Mouse (Mus musculus): Measurements from ENCODE around the gene Dynlt1c. TPM values are rescaled to one million over a fixed set of nuclear protein-coding genes. Genes with fewer than 3 reads are reported as not detected.
"Not testable (repeated sequence)": the region's sequence is repeated elsewhere in the genome, so short reads cannot be mapped to it uniquely, and the experiment has no call there.

Dynlt1c gene
- total RNA-seq, 1 experiment from 2014 or later, result 2.6 TPM

DNA sequence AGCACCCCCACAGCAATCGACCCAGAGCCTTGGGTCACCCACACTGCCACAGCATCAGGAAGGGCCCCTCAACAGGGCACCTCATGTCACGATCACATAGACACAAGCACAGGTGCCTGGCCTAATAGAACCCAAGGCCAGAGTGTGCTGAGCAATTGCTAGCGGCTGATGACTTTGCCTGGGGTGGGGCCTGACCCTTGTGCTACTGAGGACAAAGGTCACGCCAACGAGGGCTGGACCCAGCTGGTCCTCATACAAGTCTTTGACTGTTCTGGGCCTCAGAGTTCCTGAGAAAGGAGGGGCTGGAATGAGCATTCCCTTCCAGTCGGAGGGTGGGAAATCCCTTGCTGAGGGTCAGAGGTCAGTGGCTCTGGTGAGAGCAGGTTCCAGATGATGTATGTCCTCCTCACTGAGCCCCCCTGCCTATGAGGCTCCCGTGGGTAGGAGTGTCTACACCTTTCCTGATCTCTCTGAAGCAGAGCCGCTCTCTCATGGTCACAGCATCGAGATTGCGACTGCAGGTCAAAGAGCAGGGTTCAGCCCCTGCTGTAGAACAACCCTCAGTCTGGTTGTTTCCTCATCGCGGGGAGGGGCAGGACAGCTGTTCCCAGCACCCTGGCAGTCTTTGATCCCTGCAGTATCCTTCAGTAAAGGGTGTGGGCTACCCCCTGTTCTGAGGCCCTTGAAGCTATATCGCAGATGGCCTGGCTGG, 16.4 kb downstream of the Dynlt1c start:
- ATAC-seq (replicated peaks; ENCODE audit: low read depth, poor library complexity, severe bottlenecking), result not testable (repeated sequence)

DNA sequence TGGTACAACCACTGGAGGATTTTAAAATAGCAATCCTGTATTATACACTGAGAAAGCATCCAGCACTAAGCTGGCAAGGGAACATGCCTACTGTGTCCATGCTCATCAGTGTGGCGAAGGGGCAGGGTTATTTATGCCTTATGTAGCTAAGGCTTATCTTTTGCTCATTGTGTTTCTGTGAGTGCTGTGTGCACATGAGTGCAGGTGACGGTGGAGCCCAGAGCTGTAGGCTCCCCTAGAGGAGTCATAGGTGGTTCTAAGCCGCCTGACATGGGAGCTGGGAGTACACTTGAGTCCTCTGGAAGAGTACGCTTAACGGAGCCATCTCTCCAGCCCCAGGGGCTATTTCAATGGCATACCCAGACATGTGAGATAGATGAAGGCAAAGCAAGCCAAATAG, 17.8 kb downstream of the Dynlt1c start:
- ATAC-seq (replicated peaks; ENCODE audit: low read depth, poor library complexity, severe bottlenecking), result not testable (repeated sequence)

DNA sequence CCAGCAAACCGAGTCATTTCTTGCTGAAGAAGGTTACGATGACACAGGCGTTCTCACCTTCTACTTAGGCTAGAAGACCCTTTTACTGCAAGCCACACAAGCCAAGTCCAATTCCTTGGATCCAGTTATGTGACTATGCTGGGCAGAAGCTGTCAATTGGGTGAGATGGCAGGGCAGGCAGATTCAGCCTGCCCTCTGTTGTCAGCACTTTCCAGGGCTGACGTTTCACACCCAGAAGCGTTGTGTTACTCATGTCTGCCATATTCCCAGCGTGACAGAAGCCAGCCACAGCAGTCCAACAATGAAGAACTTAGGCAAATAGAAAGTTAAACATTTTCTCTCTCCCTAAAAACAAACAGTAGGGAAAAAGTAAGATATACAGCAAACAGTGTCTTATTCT, 18.6 kb downstream of the Dynlt1c start:
- not testable (repeated sequence) for ATAC-seq (replicated peaks; ENCODE audit: low read depth, poor library complexity, severe bottlenecking)

DNA sequence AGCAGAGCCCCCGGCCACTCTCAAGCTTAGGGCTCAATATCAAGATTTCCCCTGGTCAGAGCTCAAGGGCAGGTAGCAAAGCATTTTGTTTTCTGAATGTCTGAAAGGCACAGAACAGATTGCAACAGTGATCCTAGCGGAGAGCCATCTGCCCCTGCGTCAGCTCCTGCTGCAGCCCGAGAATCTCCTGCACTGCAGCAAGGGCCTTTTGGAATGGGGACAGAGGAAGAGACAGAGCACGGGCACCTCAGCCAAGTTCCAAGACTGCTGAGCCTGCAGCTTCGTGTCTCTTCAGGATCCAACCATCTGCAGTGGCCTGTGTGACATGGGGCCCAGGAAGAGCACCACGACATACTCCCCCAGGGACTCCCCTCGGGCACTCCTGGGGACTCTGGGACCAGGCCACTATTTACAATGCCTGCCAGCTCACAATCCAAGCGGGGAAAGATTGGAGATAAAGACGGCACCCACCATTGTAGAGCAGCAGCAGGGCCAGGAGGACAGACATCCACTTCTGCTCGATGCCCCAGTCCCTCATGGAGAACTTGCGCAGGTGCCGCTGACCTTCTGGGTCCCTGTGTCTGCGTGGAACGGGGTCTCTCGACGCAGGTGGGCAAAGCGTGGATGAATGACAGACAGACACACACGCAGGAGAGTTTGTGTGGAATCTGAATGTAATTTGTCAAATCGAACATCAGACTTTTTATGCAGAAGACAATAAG, 19.4 kb downstream of the Dynlt1c start:
- ATAC-seq (replicated peaks; ENCODE audit: low read depth, poor library complexity, severe bottlenecking), result not testable (repeated sequence)

DNA sequence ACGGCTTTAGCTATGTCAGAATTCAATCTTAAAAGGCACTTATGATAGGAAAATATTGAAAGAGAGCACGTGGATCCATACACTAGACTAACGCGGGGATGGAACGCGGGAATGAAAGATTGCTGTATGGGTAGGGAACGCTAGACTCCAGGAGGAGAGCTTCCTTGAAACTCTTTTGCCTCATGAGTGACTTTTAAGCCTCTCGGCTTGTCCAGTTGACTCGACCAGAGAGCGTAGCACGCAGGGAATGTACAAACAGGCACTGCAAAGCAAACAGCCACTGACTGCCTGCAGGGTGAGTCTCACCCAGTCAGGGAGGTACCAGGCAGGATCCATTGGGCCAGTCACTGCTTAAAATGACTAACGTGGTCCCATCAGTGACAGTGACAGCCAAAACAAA, 20.5 kb downstream of the Dynlt1c start:
- not testable (repeated sequence) for ATAC-seq (replicated peaks; ENCODE audit: low read depth, poor library complexity, severe bottlenecking)

DNA sequence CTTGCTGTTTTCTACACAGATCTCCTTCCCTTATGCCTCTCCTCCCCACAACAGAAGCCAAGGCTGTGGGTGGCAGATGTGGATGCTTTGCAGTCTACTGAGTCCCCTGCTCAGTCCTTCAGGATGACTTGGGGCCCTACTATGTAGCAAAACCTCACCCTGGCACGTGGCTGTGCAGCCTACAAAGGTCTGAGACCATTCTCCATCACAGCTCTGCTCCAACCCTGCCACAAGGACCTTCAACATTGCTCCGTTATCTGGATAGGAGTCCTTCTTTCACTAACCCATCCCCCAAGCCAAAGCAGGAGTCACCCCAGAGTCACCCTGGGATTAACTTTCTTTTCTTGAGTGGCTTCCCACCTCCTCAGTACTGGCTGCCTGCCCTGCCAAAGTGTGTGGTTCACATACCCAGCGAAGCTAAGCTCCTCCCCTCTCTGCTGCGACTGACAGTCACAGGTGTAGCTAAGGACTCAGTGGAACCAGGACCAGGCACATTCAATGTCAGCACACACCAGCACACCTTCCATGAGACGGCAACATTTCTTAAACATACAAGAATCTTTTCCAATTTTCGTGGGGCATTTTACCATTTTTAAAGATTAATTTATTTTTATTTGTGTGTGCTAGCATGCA, 23.6 kb downstream of the Dynlt1c start:
- not testable (repeated sequence) for ATAC-seq (replicated peaks; ENCODE audit: low read depth, poor library complexity, severe bottlenecking)

DNA sequence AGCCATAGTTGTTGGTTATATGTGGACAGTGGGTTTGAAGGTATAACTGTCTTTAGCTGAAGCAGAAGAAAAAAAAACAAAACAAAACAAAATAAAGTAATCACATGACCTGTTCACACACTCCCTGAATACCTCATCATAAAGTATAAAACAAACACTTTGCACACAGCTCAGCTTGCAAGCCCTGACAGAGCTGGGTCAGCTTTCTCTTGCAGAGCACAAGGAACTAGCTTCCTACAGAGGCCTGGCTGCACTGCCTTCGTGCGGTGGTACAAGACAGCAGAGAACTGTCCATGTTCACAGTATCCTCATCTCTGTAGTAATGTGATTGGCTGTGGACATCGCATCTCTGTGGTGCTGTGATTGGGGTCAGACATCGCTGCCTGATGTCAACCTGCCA, 28.9 kb downstream of the Dynlt1c start:
- ATAC-seq (replicated peaks; ENCODE audit: low read depth, poor library complexity, severe bottlenecking), result not testable (repeated sequence)

DNA sequence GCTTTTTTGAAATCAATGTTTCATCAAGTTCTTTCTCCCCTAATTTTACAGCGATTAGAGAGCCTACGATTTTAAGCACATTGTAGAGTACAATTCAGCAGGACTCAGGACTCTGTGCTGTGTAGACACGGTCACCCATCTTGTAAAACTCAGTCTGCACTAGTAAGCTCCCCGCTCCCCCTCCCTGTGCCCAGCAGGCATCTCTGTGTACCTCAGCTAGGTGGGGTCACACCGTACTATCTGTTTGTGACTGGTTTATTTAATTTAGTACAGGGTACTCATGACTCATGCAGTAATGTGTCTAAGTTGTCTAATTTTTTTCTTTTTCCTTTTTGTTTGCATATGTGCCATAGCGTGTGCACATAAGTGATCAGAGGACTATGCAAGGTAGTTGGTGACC, 31.4 kb downstream of the Dynlt1c start:
- not testable (repeated sequence) for ATAC-seq (replicated peaks; ENCODE audit: low read depth, poor library complexity, severe bottlenecking)

DNA sequence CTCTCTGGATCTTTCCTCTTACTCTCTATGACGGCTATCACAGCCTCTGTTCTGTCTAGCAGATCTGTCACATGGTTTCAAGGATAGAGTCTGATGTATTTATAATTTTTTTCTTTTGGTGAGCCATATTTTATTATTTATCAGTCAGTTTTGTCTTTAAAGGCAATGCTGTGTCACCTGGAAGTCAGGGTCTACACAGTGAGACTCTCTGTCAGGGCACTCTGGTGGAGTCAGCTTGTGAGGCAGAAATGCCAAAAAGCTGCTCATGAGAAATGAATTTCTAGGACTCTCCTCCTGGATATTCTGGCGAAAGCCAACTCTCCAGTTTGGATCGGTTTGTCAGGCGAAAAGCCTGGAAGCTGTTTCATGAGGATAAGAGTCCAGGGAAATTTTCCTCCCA, 34.3 kb downstream of the Dynlt1c start:
- ATAC-seq (replicated peaks; ENCODE audit: low read depth, poor library complexity, severe bottlenecking), result not testable (repeated sequence)

DNA sequence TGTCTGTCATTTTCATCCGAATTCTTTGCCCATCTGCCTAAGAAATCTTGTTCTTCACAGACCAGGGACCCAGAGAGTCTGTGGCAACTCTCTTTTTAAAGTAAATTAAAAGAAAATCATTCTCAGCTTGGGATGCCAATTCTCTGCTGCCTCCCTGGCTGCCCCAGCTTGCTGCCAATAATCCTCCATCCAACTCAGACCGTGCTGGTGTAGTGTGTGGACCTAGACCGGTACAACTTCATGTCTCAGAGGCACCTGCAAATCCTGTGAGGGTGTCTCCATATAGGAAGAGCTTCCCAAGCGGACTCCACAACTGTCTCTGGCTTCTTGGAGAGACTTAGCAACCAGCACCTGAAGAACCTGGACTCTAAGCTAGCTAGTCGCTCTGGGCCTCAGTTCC, 35.4 kb downstream of the Dynlt1c start:
- ATAC-seq (replicated peaks; ENCODE audit: low read depth, poor library complexity, severe bottlenecking), result no peak

DNA sequence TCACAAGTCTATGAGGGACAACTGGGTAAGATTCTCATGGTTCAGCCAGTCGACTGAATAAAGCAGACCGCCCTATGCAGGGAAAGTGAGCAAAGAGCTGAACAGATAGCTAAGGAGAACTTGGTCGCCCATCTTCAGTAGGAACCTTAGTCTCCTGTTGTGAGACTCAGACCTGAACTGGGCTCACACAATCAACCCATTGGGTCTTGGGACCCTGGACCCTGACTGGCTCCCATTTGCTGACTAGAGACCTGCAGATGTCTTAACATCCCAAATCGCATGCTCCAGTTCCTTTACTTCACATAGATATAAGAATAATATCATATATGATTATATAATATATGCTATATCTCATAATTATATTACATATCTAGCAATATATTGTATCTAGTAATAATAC, 36.0 kb downstream of the Dynlt1c start:
- not testable (repeated sequence) for ATAC-seq (replicated peaks; ENCODE audit: low read depth, poor library complexity, severe bottlenecking)

DNA sequence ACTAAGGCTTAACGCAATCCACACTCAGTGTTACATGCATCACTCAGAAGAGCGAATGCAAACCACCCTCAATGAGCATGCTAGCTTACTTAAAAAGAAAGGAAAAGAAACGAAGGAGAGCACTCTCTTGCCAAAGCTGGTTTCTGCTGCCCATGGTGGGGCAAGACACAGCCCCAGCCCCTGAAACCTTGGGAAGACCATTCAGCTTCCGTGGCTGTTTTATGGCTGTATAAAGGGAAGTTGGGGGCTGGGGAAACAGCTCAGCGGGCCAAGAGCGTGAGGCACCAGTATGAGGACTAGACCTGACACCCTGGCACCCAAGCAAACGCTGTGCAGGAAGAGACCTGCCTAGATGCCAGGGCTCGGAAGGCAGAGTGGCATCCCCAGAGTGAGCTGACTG, 37.0 kb downstream of the Dynlt1c start:
- ATAC-seq (replicated peaks; ENCODE audit: low read depth, poor library complexity, severe bottlenecking), result not testable (repeated sequence)

DNA sequence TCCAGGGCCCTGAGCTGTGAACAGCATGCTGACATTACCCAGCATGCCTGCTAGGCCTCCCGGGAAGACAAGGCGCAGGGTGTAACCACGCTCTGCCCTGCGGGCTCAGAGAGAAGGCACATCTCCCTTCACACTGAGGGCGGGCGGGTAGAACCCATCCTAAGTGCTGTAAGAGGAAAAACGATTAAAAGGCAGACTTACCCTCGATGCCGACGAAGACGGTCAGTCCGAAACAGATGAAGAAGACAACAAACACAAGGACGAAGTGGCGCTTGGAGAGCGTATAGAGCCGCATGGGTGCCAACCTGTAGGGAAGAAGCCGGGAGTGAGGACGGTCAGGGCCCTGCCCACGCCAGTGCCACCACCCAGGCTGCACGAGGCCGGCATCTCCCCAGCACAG, 38.0 kb downstream of the Dynlt1c start:
- not testable (repeated sequence) for ATAC-seq (replicated peaks; ENCODE audit: low read depth, poor library complexity, severe bottlenecking)

DNA sequence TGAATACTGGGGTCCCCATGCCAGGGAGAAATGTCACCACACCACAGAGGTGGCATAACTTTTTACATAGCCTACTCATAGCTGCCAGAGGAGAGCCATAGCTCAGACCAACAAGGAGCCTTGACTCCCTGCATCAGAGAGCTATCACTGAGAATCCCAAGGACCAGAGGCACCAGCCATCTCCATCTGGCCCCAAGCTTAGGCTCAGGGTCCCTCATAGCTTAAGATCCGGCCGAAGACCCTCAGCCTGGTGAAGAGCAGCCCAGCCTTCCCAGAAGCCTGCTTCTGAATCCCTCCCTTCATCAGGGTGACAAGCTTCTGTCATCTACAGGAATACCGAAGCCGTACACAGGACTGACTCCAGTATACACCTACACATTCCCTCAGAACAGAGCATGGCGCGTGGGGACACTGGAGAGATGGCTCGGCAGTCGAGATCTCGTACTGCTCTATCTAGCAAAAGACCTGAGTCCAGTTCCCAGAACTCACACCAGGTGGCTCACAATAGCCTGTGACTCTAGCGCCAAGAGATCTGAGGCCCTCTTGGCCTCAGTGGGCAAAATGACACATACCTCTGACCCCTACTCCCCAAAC, 38.7 kb downstream of the Dynlt1c start:
- peak; percentile 20; the same call in 1 of the 2 replicates for ATAC-seq (replicated peaks; ENCODE audit: low read depth, poor library complexity, severe bottlenecking)

DNA sequence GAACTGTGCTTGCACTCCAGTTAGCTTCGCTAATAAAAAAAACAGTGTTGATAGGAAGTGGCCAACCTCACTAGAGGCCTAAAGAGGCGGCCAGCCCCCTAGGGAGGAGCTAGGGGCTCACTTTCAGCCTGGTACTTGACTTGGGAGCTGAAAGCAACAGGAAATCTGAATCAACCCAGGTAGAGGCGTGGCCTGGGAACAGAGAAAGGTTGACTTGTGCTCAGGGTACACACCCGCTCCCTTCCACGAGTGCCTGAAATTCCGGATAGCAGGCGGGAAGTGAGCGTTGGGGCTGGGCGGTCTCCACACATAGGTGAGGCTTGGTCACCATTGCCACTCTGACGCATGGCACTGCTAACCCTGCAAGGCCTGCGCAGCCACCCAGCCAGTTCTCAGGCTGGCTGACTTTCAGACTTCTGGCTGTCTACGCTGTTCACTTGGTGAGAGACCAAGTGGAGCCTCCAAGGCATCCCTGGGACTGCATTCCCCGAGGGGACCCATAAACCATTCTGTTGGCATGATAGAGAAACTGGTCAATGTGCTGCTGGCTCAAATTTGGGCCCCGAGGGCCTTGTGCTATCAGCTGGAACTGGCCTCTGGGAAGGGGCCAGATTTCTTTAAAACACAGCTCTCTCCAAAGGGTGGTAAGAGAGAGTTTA, 39.4 kb downstream of the Dynlt1c start:
- peak; percentile 88 for ATAC-seq (replicated peaks; ENCODE audit: low read depth, poor library complexity, severe bottlenecking)

DNA sequence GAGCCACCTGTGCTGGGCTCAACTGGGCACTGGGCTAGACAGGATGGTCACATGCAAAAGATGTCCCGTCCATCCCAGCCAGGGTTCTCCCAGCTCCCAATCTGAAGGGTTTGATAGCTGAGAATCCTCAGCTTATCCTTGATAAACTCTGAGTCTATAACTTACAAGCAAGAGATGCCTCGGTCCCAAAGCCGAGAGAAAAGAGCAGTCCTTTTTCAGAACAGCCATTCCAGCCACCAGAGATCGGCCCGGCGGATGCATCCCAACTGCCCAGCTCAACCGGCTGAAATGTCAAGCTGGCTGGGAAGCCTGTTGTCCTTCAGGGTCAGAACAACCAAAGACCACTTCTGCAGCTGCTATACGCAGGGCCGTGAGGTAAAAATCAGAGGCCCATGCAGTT, 42.7 kb downstream of the Dynlt1c start:
- not testable (repeated sequence) for ATAC-seq (replicated peaks; ENCODE audit: low read depth, poor library complexity, severe bottlenecking)

DNA sequence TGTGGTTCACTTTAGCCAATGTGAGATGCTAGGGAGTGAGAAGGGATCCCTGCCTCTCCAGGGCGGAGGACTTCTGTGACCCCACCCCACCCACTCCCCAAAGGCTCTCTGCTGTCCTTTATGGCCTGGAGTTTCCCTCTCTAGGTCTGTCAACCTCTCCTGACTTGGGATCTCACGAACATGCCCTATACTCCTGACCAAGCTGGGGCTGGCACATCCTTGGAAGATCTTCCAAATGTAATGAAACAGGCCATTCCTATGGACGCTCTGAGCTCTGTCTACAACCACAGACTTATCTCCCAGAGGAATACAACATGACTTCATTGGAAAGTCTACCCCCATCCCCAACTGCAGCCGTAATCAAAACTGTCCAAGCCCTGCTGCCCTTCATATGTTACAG, 43.2 kb downstream of the Dynlt1c start:
- not testable (repeated sequence) for ATAC-seq (replicated peaks; ENCODE audit: low read depth, poor library complexity, severe bottlenecking)

DNA sequence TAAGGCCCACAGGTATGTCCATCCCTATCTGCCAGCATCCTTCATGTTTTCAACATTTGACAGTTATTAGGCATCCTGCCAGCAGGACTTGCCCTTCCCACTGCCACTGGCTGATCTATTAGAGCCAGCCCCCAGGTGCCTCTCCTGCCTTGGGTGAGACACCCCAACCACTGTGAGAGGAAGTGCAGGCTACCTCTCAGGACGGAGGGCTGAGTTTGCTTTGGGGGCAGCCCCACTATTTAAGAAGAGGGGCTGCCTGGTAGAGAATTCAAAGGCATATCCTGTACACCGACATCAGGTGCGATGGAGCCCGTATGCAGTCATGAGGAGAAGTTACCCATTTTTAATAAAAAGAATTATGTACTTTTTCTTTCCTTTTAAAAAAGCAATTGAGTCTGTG, 44.2 kb downstream of the Dynlt1c start:
- not testable (repeated sequence) for ATAC-seq (replicated peaks; ENCODE audit: low read depth, poor library complexity, severe bottlenecking)

DNA sequence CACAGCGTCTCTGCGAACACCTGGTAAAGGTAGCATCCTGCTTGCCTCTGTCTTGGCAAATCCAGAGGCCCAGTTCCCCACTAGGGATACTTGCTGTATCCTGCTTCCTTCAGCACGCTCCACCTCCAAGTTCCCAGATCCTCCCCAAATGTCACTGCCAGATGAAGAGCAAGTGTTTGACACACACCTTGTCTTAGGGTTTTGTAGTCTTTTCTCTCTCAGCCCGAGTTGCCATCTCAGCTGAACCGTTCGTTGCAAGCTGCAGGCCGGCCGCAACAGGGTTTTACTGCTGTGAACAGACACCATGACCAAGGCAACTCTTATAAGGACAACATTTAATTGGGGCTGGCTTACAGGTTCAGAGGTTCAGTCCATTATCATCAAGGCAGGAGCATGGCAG, 45.4 kb downstream of the Dynlt1c start:
- not testable (repeated sequence) for ATAC-seq (replicated peaks; ENCODE audit: low read depth, poor library complexity, severe bottlenecking)

DNA sequence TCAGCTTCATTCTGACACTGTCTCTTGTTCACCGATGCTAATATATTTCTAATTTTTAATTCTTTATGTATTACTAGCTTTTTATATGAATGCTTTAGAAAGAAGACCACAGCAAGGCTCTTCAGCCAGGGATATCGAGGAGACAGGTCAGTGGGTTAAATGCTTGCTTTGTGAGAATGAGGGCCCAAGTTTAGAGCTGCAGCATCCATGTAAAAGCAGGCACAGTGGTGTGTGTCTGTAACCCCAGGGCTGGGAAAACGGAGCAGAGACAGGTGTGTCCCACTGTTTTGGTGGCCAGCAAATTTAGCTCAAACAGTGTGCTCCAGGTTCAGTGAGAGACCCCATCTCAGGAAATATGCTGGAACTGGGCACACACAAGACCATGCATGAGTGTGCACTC, 46.0 kb downstream of the Dynlt1c start:
- ATAC-seq (replicated peaks; ENCODE audit: low read depth, poor library complexity, severe bottlenecking), result not testable (repeated sequence)
